ENCODE assay signal across 8 mouse cellular contexts in genomic region chr9:7836905-7837805, GRCm38 (mm10). TPM values are rescaled to one million over a fixed set of nuclear protein-coding genes. Genes with fewer than 3 reads are reported as not detected.
DNase-seq lines count a peak whose midpoint lies in the region; ATAC-seq and TF ChIP-seq lines count a peak whose summit lies in the region.

Birc2 (minus strand) TSS chr9:7837064.

- TF ChIP-seq CTCF in cortical plate, adult 2 months (IDR thresholded peaks at IDR 0.05; ENCODE audit: extremely low read depth, insufficient read depth, low read length): no peak

- H3K27me3 ChIP-seq in megakaryocyte, embryonic 14.5 days (replicated peaks): no peaks in the 10 kb centered on the region

- H3K4me1 ChIP-seq in cortical plate, adult 2 months (ENCODE audit: control insufficient read depth, insufficient read depth, low read length): peaks cover 3% of the 10 kb centered on the region; the same call in 1 of the 2 replicates
- H3K4me1 ChIP-seq in megakaryocyte, embryonic 14.5 days: peaks cover 34% of the 10 kb centered on the region

- peaks cover 28% of the 10 kb centered on the region for H3K36me3 ChIP-seq in megakaryocyte, embryonic 14.5 days (replicated peaks; ENCODE audit: low read length)

- peak; percentile 92 for TF ChIP-seq POLR2A in cortical plate, adult 2 months (IDR thresholded peaks at IDR 0.05; ENCODE audit: extremely low read depth, insufficient read depth, low read length)

- peak within 1 kb of the TSS; percentile 86 for H3K27ac ChIP-seq in cortical plate, adult 2 months (ENCODE audit: insufficient read depth, low read length)

- H3K4me3 ChIP-seq in cortical plate, adult 2 months (ENCODE audit: insufficient read depth, low read length): peak within 1 kb of the TSS; percentile 61
- peak within 1 kb of the TSS; percentile 97 for H3K4me3 ChIP-seq in megakaryocyte, embryonic 14.5 days (replicated peaks)

- H3K9me3 ChIP-seq in megakaryocyte, embryonic 14.5 days: no peaks in the 10 kb centered on the region

- ATAC-seq in activated CD4-positive, CD25-positive, alpha-beta regulatory T cell, adult 4 months: peak; percentile 87

- peak; percentile 86 to 94 for DNase-seq in gastrocnemius, adult 8-10 months (ENCODE audit: low spot score in 2 of 2)
- peak; percentile 88 for DNase-seq in hindlimb bud, embryonic 11.5 days (ENCODE audit: extremely low spot score, low read depth, low spot score)
- peak; percentile 90 to 96 for DNase-seq in left cerebral cortex, adult 8-10 months (ENCODE audit: low spot score in 2 of 2)
- peak; percentile 97 to 98 for DNase-seq in right cerebral cortex, postnatal 10 days (ENCODE audit: low spot score in 2 of 2)
- peak; percentile 92 for DNase-seq in urinary bladder, postnatal 25 days (ENCODE audit: low spot score)

RNA-seq across cellular contexts. Expression of gene Birc2, which starts in this region (rescaled TPM):
- polyA plus RNA-seq in activated CD4-positive, CD25-positive, alpha-beta regulatory T cell, adult 4 months (2017; shearing (Covaris generic)): 10 to 100 TPM; 94.9 to 96.7 TPM
- polyA plus RNA-seq in cortical plate, adult 2 months (2012; rRNA removed): 25.7 and 27.4 TPM in 2 replicates
- total RNA-seq in gastrocnemius, adult 8-10 months (2022): 10 to 100 TPM; 19.1 to 24.3 (median 23.7) TPM
- 10 to 100 TPM; 31.2 to 35.3 (median 35.1) TPM for total RNA-seq in left cerebral cortex, adult 8-10 months (2022)
- polyA plus RNA-seq in megakaryocyte, embryonic 14.5 days (2012; ENCODE audit: insufficient read depth, low replicate concordance): 3.8 TPM in 1 of 2 replicates, not detected in the other

Comparison
In these comparisons a context has a peak if more than half of its experiments do, and no peak if none do; other contexts are left out.
1. Peak in every context shown above with its lines: DNase-seq, ATAC-seq, H3K4me3 ChIP-seq and H3K27ac ChIP-seq.